Mouse (Mus musculus) intestine, postnatal 0 days (tissue): ENCODE measurements at regions not wholly inside any gene's neighbourhood (a gene's known extent, or its start where the extent isn't known, plus 50 kb on each side); places are given as distances from the start of the nearest gene placed in this dataset.
"Not testable (repeated sequence)": the region's sequence is repeated elsewhere in the genome, so short reads cannot be mapped to it uniquely, and the experiment has no call there.

Source experiments
- ATAC-seq: fragments of 200-750 bp; cut with Nextera tagmentation; 2 replicates; pipeline ENCODE4 v1.8.0; 2017; ENCODE audit warnings: mild to moderate bottlenecking, moderate TSS enrichment, moderate library complexity
- H3K27ac ChIP-seq: fragments of 300-500 bp; sonication (generic); 2 replicates; pipeline ENCODE4 v1.5.1; 2014; ENCODE audit warnings: mild to moderate bottlenecking, low read depth, low read length, moderate library complexity
- H3K27me3 ChIP-seq: fragments of 300-500 bp; sonication (generic); replicated peaks from 2 replicates; pipeline ENCODE4 v1.6.1; 2014; ENCODE audit warnings: low read length, mixed read lengths; ENCODE audit not compliant: control insufficient read depth, insufficient read depth
- H3K36me3 ChIP-seq: fragments of 300-500 bp; sonication (generic); 2 replicates; pipeline ENCODE4 v1.6.1; 2014; ENCODE audit warnings: mild to moderate bottlenecking, moderate library complexity; ENCODE audit not compliant: control insufficient read depth, insufficient read depth
- H3K4me1 ChIP-seq: fragments of 300-500 bp; sonication (generic); replicated peaks from 2 replicates; pipeline ENCODE4 v1.6.1; 2014; ENCODE audit warnings: antibody characterized with exemption, low read length, mixed read lengths; ENCODE audit not compliant: control insufficient read depth, insufficient read depth
- H3K4me2 ChIP-seq: fragments of 300-500 bp; sonication (generic); replicated peaks from 2 replicates; pipeline ENCODE4 v1.6.1; 2014; ENCODE audit warnings: low read depth, mild to moderate bottlenecking, moderate library complexity
- H3K4me3 ChIP-seq: fragments of 300-500 bp; sonication (generic); 2 replicates; pipeline ENCODE4 v1.5.1; 2014; ENCODE audit warnings: low read depth, low read length
- H3K9ac ChIP-seq: fragments of 300-500 bp; sonication (generic); 2 replicates; pipeline ENCODE4 v1.6.1; 2014; ENCODE audit warnings: mild to moderate bottlenecking, low read depth, low read length
- H3K9me3 ChIP-seq: fragments of 300-500 bp; sonication (generic); 2 replicates; pipeline ENCODE4 v1.6.1; 2016; ENCODE audit warnings: mixed run types; ENCODE audit not compliant: control insufficient read depth
- CTCF ChIP-seq: sonication (generic); IDR thresholded peaks from 2 replicates; pipeline ENCODE4 v1.5.1; 2016; ENCODE audit warnings: low read depth, mild to moderate bottlenecking, control low read depth, antibody characterized with exemption, moderate library complexity
- WGBS: fragments of 180-500 bp; shearing (Covaris S2); extraction: QIAGEN DNeasy Blood & Tissue Kit; methylation state at CpG from one replicate; pipeline ENCODE4 v1.1.7; 2014; 5-methylcytosine and 5-hydroxymethylcytosine counted together

GRCm38 (mm10) chr9:43542077-43542654 lies 201.6 kb upstream of the Nectin1 start:
- TF ChIP-seq CTCF, result no peak
- H3K4me1 ChIP-seq, result peaks cover 3% of the 10 kb centered on the region; the same call in 1 of the 2 replicates
- H3K27ac ChIP-seq, result no peak overlapping the region
- H3K36me3 ChIP-seq, result no peaks in the 10 kb centered on the region
- no peaks in the 10 kb centered on the region for H3K9me3 ChIP-seq
- no peak overlapping the region for H3K9ac ChIP-seq
- 88% methylated on average over 9 of the region's 9 CpGs for WGBS
- H3K4me3 ChIP-seq, result no peak overlapping the region
- H3K4me2 ChIP-seq, result no peak overlapping the region
- no peak for ATAC-seq
- H3K27me3 ChIP-seq, result no peaks in the 10 kb centered on the region

- H3K4me3 ChIP-seq, result no peak overlapping the region
- ATAC-seq, result no peak
- H3K9ac ChIP-seq, result no peak overlapping the region
- TF ChIP-seq CTCF, result no peak
- no peak overlapping the region for H3K27ac ChIP-seq
- H3K9me3 ChIP-seq, result no peaks in the 10 kb centered on the region
- no peaks in the 10 kb centered on the region for H3K27me3 ChIP-seq
- peaks cover 3% of the 10 kb centered on the region; the same call in 1 of the 2 replicates for H3K4me1 ChIP-seq
- no peak overlapping the region for H3K4me2 ChIP-seq
- H3K36me3 ChIP-seq, result no peaks in the 10 kb centered on the region
- WGBS, result 35% methylated on average over 15 of the region's 15 CpGs
These were observed 198.7 kb upstream of the Nectin1 start for GRCm38 (mm10) chr9:43545081-43545565.

- Histone ChIP-seq H3K4me3 (no peak overlapping the region), H3K36me3 (no peaks in the 10 kb centered on the region), H3K4me2 (no peak overlapping the region), H3K9ac (no peak overlapping the region), H3K9me3 (no peaks in the 10 kb centered on the region), H3K27ac (no peak overlapping the region), H3K27me3 (no peaks in the 10 kb centered on the region), H3K4me1 (peaks cover 3% of the 10 kb centered on the region; the same call in 1 of the 2 replicates)
- no peak for TF ChIP-seq CTCF
- no peak for ATAC-seq
- 45% methylated on average over 4 of the region's 4 CpGs for WGBS
These were observed 194.9 kb upstream of the Nectin1 start for GRCm38 (mm10) chr9:43548883-43549282.

GRCm38 (mm10) chr9:43549293-43549692 lies 194.5 kb upstream of the Nectin1 start:
- WGBS, result 53% methylated on average over 7 of the region's 7 CpGs
- Histone ChIP-seq H3K27me3 (no peaks in the 10 kb centered on the region), H3K36me3 (no peaks in the 10 kb centered on the region), H3K9me3 (no peaks in the 10 kb centered on the region), H3K9ac (no peak overlapping the region), H3K4me2 (no peak overlapping the region), H3K4me3 (no peak overlapping the region), H3K27ac (no peak overlapping the region), H3K4me1 (peaks cover 3% of the 10 kb centered on the region; the same call in 1 of the 2 replicates)
- ATAC-seq, result no peak
- TF ChIP-seq CTCF, result no peak

GRCm38 (mm10) chr9:43552758-43553157 lies 191.0 kb upstream of the Nectin1 start:
- not testable (repeated sequence) for H3K4me2 ChIP-seq, H3K27me3 ChIP-seq, H3K36me3 ChIP-seq, H3K27ac ChIP-seq, H3K9ac ChIP-seq, ATAC-seq, H3K4me3 ChIP-seq, H3K9me3 ChIP-seq, H3K4me1 ChIP-seq
- WGBS, result 80% methylated on average over 1 of the region's 1 CpGs
- TF ChIP-seq CTCF, result peak; percentile 44

GRCm38 (mm10) chr9:43562016-43562415 lies 181.8 kb upstream of the Nectin1 start:
- Histone ChIP-seq H3K4me1 (no peaks in the 10 kb centered on the region), H3K9me3 (no peaks in the 10 kb centered on the region), H3K9ac (no peak overlapping the region), H3K36me3 (no peaks in the 10 kb centered on the region), H3K27me3 (no peaks in the 10 kb centered on the region), H3K4me2 (no peak overlapping the region), H3K4me3 (no peak overlapping the region), H3K27ac (no peak overlapping the region)
- WGBS, result 88% methylated on average over 6 of the region's 6 CpGs
- no peak for TF ChIP-seq CTCF
- no peak for ATAC-seq
